Mouse (Mus musculus) C2C12 (cell line): ENCODE results near the gene Arl15.

Source experiments
- CTCF ChIP-seq: IDR thresholded peaks from one replicate; pipeline ENCODE4 v1.5.1; 2011; ENCODE audit not compliant: control insufficient read depth, insufficient read depth, insufficient read length
- MAX ChIP-seq: IDR thresholded peaks from one replicate; pipeline ENCODE4 v1.6.1; 2011; ENCODE audit warnings: mild to moderate bottlenecking, control low read depth
- MYOG ChIP-seq: IDR thresholded peaks from one replicate; pipeline ENCODE4 v1.6.1; 2011; ENCODE audit not compliant: control insufficient read depth, insufficient read length; ENCODE audit errors: extremely low read depth

GRCm38 (mm10) chr13:114130566-114131319, 336.4 kb downstream of the Arl15 start:
- TF ChIP-seq CTCF (no peak), MYOG (no peak), MAX (no peak)
